Mouse (Mus musculus) 3134 (cell line): Measurements from ENCODE around the gene Nup37.

ENCODE experiments used
- DNase-seq: peaks from one replicate; pipeline ENCODE4 v3.0.0-alpha.2; 2011; ENCODE audit warnings: low spot score; ENCODE audit not compliant: insufficient read length; ENCODE audit errors: extremely low read depth

Gene Nup37

GRCm38 (mm10) chr10:88225421-88225820 is 78.6 kb downstream of the Nup37 start:
- DNase-seq = no peak

- DNase-seq = no peak
Measured at GRCm38 (mm10) chr10:88227962-88228361, 81.2 kb downstream of the Nup37 start.
